Mouse (Mus musculus) kidney, postnatal 36 days (tissue): Measurements from ENCODE around the gene Atic.

Source experiments
- DNase-seq, 2 experiments: peaks; one replicate each; pipeline ENCODE4 v3.0.0; 2021 to 2022; ENCODE audit warnings: mixed read lengths in 2 of 2

Gene Atic

GRCm38 (mm10) chr1:71595365-71595764 lies 38.4 kb downstream of the Atic start:
- no peak for DNase-seq

DNA sequence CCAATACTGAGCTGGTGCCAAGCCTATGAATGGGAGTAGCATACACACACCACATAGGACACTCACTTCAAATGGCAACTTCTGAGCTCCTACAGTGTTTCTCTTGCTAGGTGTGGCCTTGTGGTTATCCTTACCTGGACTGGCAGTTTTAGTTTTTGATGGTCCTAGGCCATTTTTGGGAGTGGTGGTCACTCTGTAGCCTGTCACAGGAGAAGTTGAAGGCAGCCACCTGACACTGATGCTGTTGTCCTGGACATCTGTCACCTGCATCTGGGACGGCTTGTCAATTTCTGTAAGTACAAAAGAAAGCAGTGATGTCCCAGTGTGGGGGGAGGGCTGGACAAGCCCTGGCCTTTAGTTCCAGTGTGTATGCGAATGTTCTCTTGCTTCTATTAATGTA lies 48.8 kb downstream of the Atic start:
- no peak for DNase-seq

- peak; percentile 9 to 20 for DNase-seq
Measured at GRCm38 (mm10) chr1:71606600-71607325, 49.8 kb downstream of the Atic start.

- no peak for DNase-seq
Measured at GRCm38 (mm10) chr1:71609057-71609775, 52.3 kb downstream of the Atic start.

GRCm38 (mm10) chr1:71609916-71610315 lies 53.0 kb downstream of the Atic start:
- no peak for DNase-seq

DNA sequence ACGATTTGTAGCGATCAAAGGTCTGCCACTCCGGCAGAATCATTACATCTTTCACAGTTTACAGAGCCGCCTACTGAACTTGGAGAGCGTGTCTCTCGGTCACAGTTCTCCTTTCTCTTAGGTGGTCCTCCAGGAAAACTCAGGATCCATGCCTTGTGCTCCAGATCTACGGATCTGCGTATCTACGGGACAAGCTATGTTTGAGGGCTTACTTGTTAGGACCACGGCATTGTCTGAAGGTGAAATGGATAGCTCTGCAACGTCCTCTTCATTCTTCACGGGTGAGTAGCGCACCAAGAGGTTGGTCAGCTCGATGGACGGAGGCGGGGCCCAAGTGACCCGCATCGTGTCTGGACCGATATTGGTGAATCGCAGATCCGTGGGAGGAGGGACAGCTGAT lies 55.3 kb downstream of the Atic start:
- DNase-seq = no peak

DNA sequence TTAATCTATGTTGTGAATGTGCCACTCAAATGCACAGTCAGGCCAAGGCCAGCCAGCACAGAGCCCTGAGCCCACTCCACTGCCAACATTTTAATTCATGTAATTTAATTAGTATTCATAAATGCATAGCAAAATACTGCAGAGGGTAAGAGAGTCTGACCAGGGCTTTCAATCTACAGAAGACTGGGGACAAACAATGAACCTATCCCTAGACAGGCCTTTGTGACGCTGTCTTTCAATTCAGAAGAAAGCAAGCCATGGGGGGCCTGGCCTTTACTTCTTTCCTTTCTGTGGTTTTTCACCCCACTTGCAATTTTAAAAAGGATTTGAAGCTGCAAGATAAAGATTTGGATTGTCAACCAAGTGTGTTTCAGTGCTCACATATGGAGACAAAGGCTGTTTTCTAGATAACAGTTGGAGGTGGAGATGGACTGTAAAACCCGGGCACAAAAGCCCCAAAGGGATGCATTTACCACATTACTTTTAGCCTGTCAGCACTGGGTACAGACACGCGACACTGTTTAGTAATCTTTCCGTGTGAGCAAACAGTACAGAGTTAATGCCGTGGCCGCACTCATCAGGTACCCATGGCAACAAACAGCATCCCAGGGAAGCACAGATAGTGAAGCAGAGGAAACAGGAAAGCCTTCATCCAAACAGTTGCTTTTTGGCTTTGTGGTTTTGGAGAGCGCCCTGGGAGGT lies 57.7 kb downstream of the Atic start:
- DNase-seq = no peak

- no peak for DNase-seq
Measured at GRCm38 (mm10) chr1:71621526-71621925, 64.6 kb downstream of the Atic start.

GRCm38 (mm10) chr1:71623625-71624024 lies 66.7 kb downstream of the Atic start:
- DNase-seq = no peak
